Mouse (Mus musculus) testis, adult 2 months (tissue): ENCODE measurements around the gene Rad23a.

Source experiments
- CTCF ChIP-seq: fragments of 200-500 bp; IDR thresholded peaks from 2 replicates; pipeline ENCODE4 v1.5.1; 2012; ENCODE audit warnings: low read depth, mild to moderate bottlenecking, inconsistent platforms, low read length, moderate library complexity; ENCODE audit not compliant: control insufficient read depth, insufficient read depth, insufficient replicate concordance
- POLR2A ChIP-seq: fragments of 200-500 bp; IDR thresholded peaks from 2 replicates; pipeline ENCODE4 v1.6.1; 2012; ENCODE audit warnings: low read depth, mild to moderate bottlenecking, inconsistent platforms, low read length, moderate library complexity; ENCODE audit not compliant: control insufficient read depth

DNA sequence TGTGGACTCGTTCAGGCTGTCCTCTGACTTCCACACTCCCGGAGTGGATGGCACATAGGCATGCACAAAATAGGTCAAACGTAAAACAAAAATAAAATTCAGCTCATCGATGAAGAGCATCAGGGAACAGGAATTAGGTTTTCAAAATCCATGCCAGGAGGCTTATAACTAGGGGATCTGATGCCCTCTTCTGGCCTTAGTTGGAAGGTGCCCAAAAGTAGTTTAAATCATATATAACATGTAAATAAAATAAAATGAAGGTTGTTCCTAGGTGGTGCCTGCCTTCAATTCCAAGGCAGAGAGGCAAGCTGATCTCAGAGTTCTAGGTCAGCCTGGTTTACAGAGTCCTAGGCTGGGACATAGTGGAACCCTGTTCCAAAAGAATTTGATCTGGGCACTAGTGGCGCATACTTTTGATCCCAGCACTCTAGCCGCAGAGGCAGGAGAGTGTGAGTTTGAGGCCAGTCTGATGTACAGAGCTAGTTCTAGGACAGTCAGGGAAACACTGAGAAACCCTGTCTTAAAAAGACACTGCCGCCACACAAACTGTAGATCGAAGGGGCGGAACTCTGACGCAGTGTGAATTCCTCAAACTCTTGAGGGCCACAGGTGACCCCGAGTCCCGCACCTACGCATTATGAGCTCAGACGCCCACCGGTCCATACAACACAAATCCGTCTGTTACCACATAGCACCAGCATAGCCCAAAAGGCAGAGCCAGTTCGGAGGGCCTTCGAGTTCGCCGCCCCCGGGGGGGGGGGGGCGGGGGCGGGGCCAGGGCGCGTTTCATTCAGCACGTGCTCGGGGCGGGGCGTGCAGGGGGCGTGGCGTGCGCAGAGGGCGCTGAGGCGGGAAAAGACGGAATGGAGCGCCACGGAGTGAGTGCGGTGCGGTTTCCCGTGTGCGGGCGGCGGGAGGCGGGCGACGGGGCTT is 31.2 kb upstream of the Rad23a start, which contains the start of gene Syce2:
- TF ChIP-seq POLR2A = peak; percentile 86
- no peak for TF ChIP-seq CTCF
